Mouse (Mus musculus): ENCODE data around the gene Lyrm1. TPM values are rescaled to one million over a fixed set of nuclear protein-coding genes. Genes with fewer than 3 reads are reported as not detected.

Gene Lyrm1
- polyA plus RNA-seq, 1 experiment from 2014 or later, result 7.4 TPM

DNA sequence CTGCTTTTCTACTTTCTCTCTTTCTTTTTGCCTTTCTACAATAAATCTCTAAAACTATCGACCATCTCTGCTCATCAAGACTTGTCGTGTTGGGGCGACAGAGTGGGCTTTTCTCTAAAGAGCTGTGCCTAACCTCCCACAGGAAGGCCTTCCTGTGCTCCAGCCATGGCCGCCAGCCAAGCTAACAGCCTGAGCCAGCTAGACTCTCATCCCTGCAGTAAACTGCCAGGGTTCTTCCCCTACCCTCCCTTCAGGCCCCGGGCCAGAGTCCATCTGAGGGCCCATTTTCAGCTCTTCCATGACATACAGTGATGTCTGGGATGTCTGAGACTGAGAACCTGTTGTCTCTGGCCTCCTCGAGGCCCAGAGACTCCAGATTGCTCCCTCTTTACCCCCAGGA, 80.6 kb downstream of the Lyrm1 start:
- Histone ChIP-seq H3K9ac (replicated peaks; ENCODE audit: low read length) (no peak overlapping the region), H3K36me3 (ENCODE audit: insufficient read depth, low read length) (no peaks in the 10 kb centered on the region), H3K4me2 (replicated peaks; ENCODE audit: low read depth, low read length) (no peak overlapping the region), H3K4me1 (ENCODE audit: insufficient read depth, low read length) (no peaks in the 10 kb centered on the region), H3K27ac (ENCODE audit: low read length) (no peak overlapping the region), H3K4me3 (ENCODE audit: low read length) (no peak overlapping the region), H3K27me3 (ENCODE audit: insufficient read depth, low read length) (no peaks in the 10 kb centered on the region), H3K9me3 (ENCODE audit: low read length) (no peaks in the 10 kb centered on the region)
- ATAC-seq (ENCODE audit: low FRiP score, low TSS enrichment), result no peak
- WGBS, result 71% methylated on average over 6 of the region's 6 CpGs

DNA sequence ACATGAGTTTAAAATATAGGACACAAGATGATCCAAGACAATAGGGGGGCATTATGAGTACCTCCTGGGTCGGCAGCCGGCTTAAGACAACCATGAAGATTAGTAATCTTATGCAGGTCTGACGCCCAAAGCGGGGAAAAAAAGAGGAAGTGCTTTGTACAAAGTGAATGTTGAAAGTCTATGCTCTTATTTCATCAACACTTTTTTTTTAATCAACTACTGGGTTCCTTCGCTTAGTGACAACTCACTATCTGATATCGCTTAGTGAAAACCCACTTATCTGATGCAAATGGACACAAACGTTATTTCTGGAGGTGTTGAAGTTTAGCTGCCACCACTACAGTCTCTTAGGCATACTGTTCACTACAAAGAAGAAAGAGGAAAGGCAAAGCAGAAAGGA, 81.9 kb downstream of the Lyrm1 start:
- H3K4me2 ChIP-seq (replicated peaks; ENCODE audit: low read depth, low read length), result no peak overlapping the region
- ATAC-seq (ENCODE audit: low FRiP score, low TSS enrichment), result no peak
- no peaks in the 10 kb centered on the region for H3K4me1 ChIP-seq (ENCODE audit: insufficient read depth, low read length)
- no peaks in the 10 kb centered on the region for H3K9me3 ChIP-seq (ENCODE audit: low read length)
- no peaks in the 10 kb centered on the region for H3K36me3 ChIP-seq (ENCODE audit: insufficient read depth, low read length)
- H3K4me3 ChIP-seq (ENCODE audit: low read length), result no peak overlapping the region
- no peaks in the 10 kb centered on the region for H3K27me3 ChIP-seq (ENCODE audit: insufficient read depth, low read length)
- H3K9ac ChIP-seq (replicated peaks; ENCODE audit: low read length), result no peak overlapping the region
- WGBS, result 90% methylated on average over 7 of the region's 7 CpGs
- no peak overlapping the region for H3K27ac ChIP-seq (ENCODE audit: low read length)

DNA sequence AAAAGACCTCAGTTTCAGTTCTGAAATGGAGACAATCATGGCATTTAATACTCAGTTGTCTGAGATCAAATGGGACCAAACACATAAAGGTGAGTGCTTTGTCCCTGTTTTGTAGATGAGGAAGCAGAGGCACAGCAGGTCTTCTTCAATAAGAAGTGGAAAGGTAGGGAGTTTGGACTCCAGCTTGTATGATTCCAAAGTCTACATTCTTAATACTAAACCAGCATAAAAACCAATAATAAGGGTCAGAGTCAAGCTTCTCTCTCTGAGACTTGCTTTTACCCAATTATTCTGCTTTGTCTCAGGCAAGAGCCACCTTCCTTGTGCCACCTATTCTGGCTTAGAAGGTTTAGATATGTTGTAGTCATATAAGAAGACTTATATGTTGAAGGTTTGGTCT, 82.9 kb downstream of the Lyrm1 start:
- Histone ChIP-seq H3K9ac (replicated peaks; ENCODE audit: low read length) (no peak overlapping the region), H3K4me1 (ENCODE audit: insufficient read depth, low read length) (no peaks in the 10 kb centered on the region), H3K27ac (ENCODE audit: low read length) (no peak overlapping the region), H3K27me3 (ENCODE audit: insufficient read depth, low read length) (no peaks in the 10 kb centered on the region), H3K9me3 (ENCODE audit: low read length) (no peaks in the 10 kb centered on the region), H3K4me2 (replicated peaks; ENCODE audit: low read depth, low read length) (no peak overlapping the region), H3K4me3 (ENCODE audit: low read length) (no peak overlapping the region), H3K36me3 (ENCODE audit: insufficient read depth, low read length) (no peaks in the 10 kb centered on the region)
- ATAC-seq (ENCODE audit: low FRiP score, low TSS enrichment), result no peak

DNA sequence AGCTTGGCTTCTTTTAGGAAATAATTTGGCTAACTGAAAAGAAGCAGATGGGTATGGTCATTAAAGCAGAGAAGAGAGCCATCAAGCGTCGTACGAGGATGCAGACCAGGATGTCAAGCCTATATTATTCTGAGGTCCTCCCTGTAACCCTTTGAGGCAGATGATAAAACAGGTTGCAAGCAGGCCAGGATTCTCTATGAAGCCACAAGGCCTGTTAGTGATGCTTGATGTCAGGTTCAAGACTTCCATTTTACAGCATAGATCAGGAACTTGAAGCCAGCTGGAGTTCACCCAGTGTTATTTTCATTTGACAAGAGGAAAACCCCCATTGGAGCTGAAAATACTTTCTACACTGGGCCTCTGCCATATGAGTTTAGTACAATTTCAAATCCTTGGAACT, 84.5 kb downstream of the Lyrm1 start:
- no peaks in the 10 kb centered on the region for H3K36me3 ChIP-seq (ENCODE audit: insufficient read depth, low read length)
- H3K9ac ChIP-seq (replicated peaks; ENCODE audit: low read length), result no peak overlapping the region
- no peak overlapping the region for H3K27ac ChIP-seq (ENCODE audit: low read length)
- H3K4me2 ChIP-seq (replicated peaks; ENCODE audit: low read depth, low read length), result no peak overlapping the region
- H3K27me3 ChIP-seq (ENCODE audit: insufficient read depth, low read length), result no peaks in the 10 kb centered on the region
- no peak overlapping the region for H3K4me3 ChIP-seq (ENCODE audit: low read length)
- WGBS, result 74% methylated on average over 3 of the region's 3 CpGs
- no peaks in the 10 kb centered on the region for H3K9me3 ChIP-seq (ENCODE audit: low read length)
- no peaks in the 10 kb centered on the region for H3K4me1 ChIP-seq (ENCODE audit: insufficient read depth, low read length)
- ATAC-seq (ENCODE audit: low FRiP score, low TSS enrichment), result no peak

DNA sequence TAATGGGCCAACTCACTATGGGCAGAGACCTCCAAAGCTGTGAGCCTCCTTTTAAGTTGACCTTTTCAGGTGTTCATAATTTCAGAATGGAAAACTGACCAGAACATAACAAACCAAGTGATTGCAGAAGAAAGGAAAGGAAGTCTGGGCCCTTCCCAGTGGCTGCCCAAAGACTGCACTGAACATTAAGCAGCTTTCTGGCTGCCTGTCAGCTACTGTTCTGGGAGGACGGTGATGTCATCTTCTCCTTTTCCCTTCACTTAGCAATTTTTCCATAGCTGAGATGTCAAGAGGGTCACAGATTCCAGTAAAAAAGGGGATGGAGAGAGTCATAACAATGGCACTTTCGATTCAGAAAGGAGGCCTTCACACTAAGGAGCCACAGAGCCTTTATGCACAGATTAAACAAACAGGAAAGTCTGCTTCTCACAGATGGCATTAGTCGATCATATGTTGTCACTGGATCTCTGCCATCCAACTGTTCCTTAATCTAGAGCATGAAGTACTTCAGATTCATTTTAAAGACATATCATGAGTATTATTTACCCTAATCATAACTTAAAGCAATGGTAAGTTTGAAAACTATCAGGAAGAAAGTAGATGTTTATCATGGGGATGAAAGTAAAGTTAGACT, 89.7 kb downstream of the Lyrm1 start:
- Histone ChIP-seq H3K4me1 (ENCODE audit: insufficient read depth, low read length) (no peaks in the 10 kb centered on the region), H3K27ac (ENCODE audit: low read length) (no peak overlapping the region), H3K27me3 (ENCODE audit: insufficient read depth, low read length) (no peaks in the 10 kb centered on the region), H3K4me3 (ENCODE audit: low read length) (no peak overlapping the region), H3K9ac (replicated peaks; ENCODE audit: low read length) (no peak overlapping the region), H3K9me3 (ENCODE audit: low read length) (no peaks in the 10 kb centered on the region), H3K36me3 (ENCODE audit: insufficient read depth, low read length) (no peaks in the 10 kb centered on the region), H3K4me2 (replicated peaks; ENCODE audit: low read depth, low read length) (no peak overlapping the region)
- 75% methylated on average over 3 of the region's 3 CpGs for WGBS
- no peak for ATAC-seq (ENCODE audit: low FRiP score, low TSS enrichment)

DNA sequence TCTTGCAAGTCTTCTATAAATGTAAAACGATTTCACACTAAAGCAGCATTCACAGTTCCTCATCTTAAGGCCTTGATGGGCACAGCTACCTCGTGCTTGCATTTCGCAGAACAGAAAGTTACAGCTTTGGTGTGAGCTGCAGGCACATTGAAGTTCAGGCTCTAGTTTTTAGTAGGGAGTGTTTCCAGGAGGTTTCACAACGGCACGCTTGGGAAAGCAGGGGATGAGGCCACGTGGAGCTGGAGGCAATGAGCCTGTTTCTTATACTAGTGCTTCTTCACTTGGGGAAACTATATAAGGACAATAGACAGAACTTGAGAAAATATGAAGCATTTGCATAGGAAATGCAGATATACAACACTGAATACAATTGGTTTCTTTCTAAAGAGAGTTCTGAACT, 101.4 kb downstream of the Lyrm1 start:
- Histone ChIP-seq H3K27me3 (ENCODE audit: insufficient read depth, low read length) (no peaks in the 10 kb centered on the region), H3K4me3 (ENCODE audit: low read length) (no peak overlapping the region), H3K36me3 (ENCODE audit: insufficient read depth, low read length) (no peaks in the 10 kb centered on the region), H3K9ac (replicated peaks; ENCODE audit: low read length) (no peak overlapping the region), H3K27ac (ENCODE audit: low read length) (no peak overlapping the region), H3K4me1 (ENCODE audit: insufficient read depth, low read length) (no peaks in the 10 kb centered on the region), H3K4me2 (replicated peaks; ENCODE audit: low read depth, low read length) (no peak overlapping the region), H3K9me3 (ENCODE audit: low read length) (no peaks in the 10 kb centered on the region)
- WGBS, result 64% methylated on average over 6 of the region's 6 CpGs
- ATAC-seq (ENCODE audit: low FRiP score, low TSS enrichment), result no peak

Other genes with a start within 250 kb of the Lyrm1 start
- gene Acsm4, start 205.8 kb upstream of the Lyrm1 start, polyA plus RNA-seq (2015; fragmentation: Nextera tagmentation; extraction: Ambion mirVana), result not detected in 2 replicates
- 84.4 and 85.7 TPM in 2 replicates for gene Thumpd1, start 175.1 kb upstream of the Lyrm1 start, polyA plus RNA-seq (2015; fragmentation: Nextera tagmentation; extraction: Ambion mirVana)
- gene Acsm3, start 134.9 kb upstream of the Lyrm1 start, polyA plus RNA-seq (2015; fragmentation: Nextera tagmentation; extraction: Ambion mirVana), result 0.92 and 1.1 TPM in 2 replicates
- 23.9 and 27.7 TPM in 2 replicates for gene Rexo5, start 101.9 kb upstream of the Lyrm1 start, polyA plus RNA-seq (2015; fragmentation: Nextera tagmentation; extraction: Ambion mirVana)
- 26.2 and 26.5 TPM in 2 replicates for gene Eri2, start 101.8 kb upstream of the Lyrm1 start, polyA plus RNA-seq (2015; fragmentation: Nextera tagmentation; extraction: Ambion mirVana)
- gene Dcun1d3, start 437 bp downstream of the Lyrm1 start, polyA plus RNA-seq (2015; fragmentation: Nextera tagmentation; extraction: Ambion mirVana), result 10.9 and 11.3 TPM in 2 replicates
- not detected in 2 replicates for gene Dnah3, start 199.4 kb downstream of the Lyrm1 start, polyA plus RNA-seq (2015; fragmentation: Nextera tagmentation; extraction: Ambion mirVana)
- gene Tmem159, start 206.5 kb downstream of the Lyrm1 start, polyA plus RNA-seq (2015; fragmentation: Nextera tagmentation; extraction: Ambion mirVana), result 34.3 and 40.4 TPM in 2 replicates
- not detected in 2 replicates for gene Zp2, start 249.4 kb downstream of the Lyrm1 start, polyA plus RNA-seq (2015; fragmentation: Nextera tagmentation; extraction: Ambion mirVana)

All from kidney, embryonic 16.5 days (tissue).